Mouse (Mus musculus) heart, postnatal 0 days (tissue): ENCODE measurements at regions not wholly inside any gene's neighbourhood (a gene's known extent, or its start where the extent isn't known, plus 50 kb on each side); places are given as distances from the start of the nearest gene placed in this dataset.

ENCODE experiments used
- ATAC-seq: fragments of 200-750 bp; cut with Nextera tagmentation; 2 replicates; pipeline ENCODE4 v1.8.0; 2017; ENCODE audit warnings: low read depth, moderate number of reproducible peaks, moderate library complexity; ENCODE audit not compliant: insufficient read depth
- DNase-seq: peaks from one replicate; pipeline ENCODE4 v3.0.0-alpha.2; 2016; ENCODE audit warnings: low spot score
- H3K27ac ChIP-seq: fragments of 300-500 bp; sonication (generic); 2 replicates; pipeline ENCODE4 v1.5.1; 2014; ENCODE audit warnings: low read depth, mild to moderate bottlenecking
- H3K27me3 ChIP-seq: fragments of 300-500 bp; sonication (generic); 2 replicates; pipeline ENCODE4 v1.6.1; 2014; ENCODE audit warnings: low read length, mixed read lengths; ENCODE audit not compliant: control insufficient read depth, insufficient read depth
- H3K36me3 ChIP-seq: fragments of 300-500 bp; sonication (generic); replicated peaks from 2 replicates; pipeline ENCODE4 v1.6.1; 2014; ENCODE audit warnings: low read length, mixed read lengths; ENCODE audit not compliant: control insufficient read depth, insufficient read depth
- H3K4me1 ChIP-seq: fragments of 300-500 bp; sonication (generic); 2 replicates; pipeline ENCODE4 v1.6.1; 2014; ENCODE audit warnings: antibody characterized with exemption; ENCODE audit not compliant: control insufficient read depth, insufficient read depth
- H3K4me2 ChIP-seq: fragments of 300-500 bp; sonication (generic); 2 replicates; pipeline ENCODE4 v1.6.1; 2014; ENCODE audit warnings: low read depth, mild to moderate bottlenecking, low read length, moderate library complexity
- H3K4me3 ChIP-seq: fragments of 300-500 bp; sonication (generic); 2 replicates; pipeline ENCODE4 v1.5.1; 2014; ENCODE audit warnings: low read depth, low read length
- H3K9ac ChIP-seq: fragments of 300-500 bp; sonication (generic); replicated peaks from 2 replicates; pipeline ENCODE4 v1.6.1; 2014; ENCODE audit warnings: low read depth, low read length, mixed read lengths
- H3K9me3 ChIP-seq: fragments of 300-500 bp; sonication (generic); replicated peaks from 2 replicates; pipeline ENCODE4 v1.6.1; 2016; ENCODE audit warnings: low read length; ENCODE audit not compliant: control insufficient read depth
- CTCF ChIP-seq: IDR thresholded peaks from 2 replicates; pipeline ENCODE4 v1.5.1; 2016; ENCODE audit warnings: antibody characterized with exemption, control low read depth, low read depth
- EP300 ChIP-seq: IDR thresholded peaks from 2 replicates; pipeline ENCODE4 v1.6.1; 2016; ENCODE audit warnings: antibody characterized with exemption, low read depth
- WGBS: fragments of 180-500 bp; shearing (Covaris S2); extraction: QIAGEN DNeasy Blood & Tissue Kit; methylation state at CpG from one replicate; pipeline ENCODE4 v1.1.7; 2014; 5-methylcytosine and 5-hydroxymethylcytosine counted together

DNA sequence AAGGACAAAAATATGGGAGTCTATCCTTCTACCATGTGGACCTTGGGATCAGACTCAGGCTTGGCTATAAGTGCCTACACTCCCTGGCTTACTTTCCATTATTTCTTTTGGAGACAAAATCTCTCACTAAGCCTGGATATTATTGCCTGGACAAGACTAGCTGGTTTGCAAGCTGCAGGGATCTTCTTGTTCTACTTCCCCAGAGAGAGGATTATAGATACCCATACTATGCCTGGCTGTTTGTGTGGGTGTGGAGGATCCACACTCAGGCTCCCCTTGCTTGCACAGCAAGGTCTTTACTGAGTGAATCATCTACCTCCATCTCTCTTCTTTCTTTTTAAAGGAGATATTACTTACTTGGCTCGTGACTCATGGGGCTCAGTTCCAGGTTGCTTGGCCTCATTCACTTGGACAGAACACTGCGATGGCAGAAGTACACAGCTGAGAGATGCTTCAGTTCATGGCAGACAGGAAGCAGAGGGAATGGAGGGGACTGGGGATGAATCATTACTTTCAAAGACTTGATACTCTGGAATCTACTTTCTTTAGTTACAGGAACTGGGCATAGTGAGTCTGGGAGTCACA, 727.0 kb upstream of the Fam160b2 start:
- DNase-seq (no peak), ATAC-seq (no peak)
- Histone ChIP-seq H3K9ac (no peak overlapping the region), H3K9me3 (no peaks in the 10 kb centered on the region; the same call in 1 of the 2 replicates), H3K4me1 (no peaks in the 10 kb centered on the region), H3K27ac (no peak overlapping the region), H3K36me3 (no peaks in the 10 kb centered on the region), H3K4me3 (no peak overlapping the region), H3K4me2 (no peak overlapping the region), H3K27me3 (no peaks in the 10 kb centered on the region)
- WGBS = 72% methylated on average over 2 of the region's 2 CpGs
- TF ChIP-seq EP300 = no peak
- no peak for TF ChIP-seq CTCF

GRCm38 (mm10) chr14:71315228-71315627, 715.6 kb upstream of the Fam160b2 start:
- 47% methylated on average over 3 of the region's 3 CpGs for WGBS
- H3K4me2 ChIP-seq = no peak overlapping the region
- no peaks in the 10 kb centered on the region for H3K36me3 ChIP-seq
- no peak overlapping the region for H3K4me3 ChIP-seq
- H3K27ac ChIP-seq = no peak overlapping the region
- no peaks in the 10 kb centered on the region for H3K9me3 ChIP-seq
- H3K27me3 ChIP-seq = no peaks in the 10 kb centered on the region
- no peak for DNase-seq
- H3K9ac ChIP-seq = no peak overlapping the region
- no peak for ATAC-seq
- TF ChIP-seq EP300 = no peak
- no peak for TF ChIP-seq CTCF
- no peaks in the 10 kb centered on the region for H3K4me1 ChIP-seq

GRCm38 (mm10) chr14:71299755-71300154, 700.1 kb upstream of the Fam160b2 start:
- Histone ChIP-seq H3K4me1 (peaks cover 24% of the 10 kb centered on the region), H3K36me3 (no peaks in the 10 kb centered on the region), H3K27me3 (no peaks in the 10 kb centered on the region), H3K4me2 (no peak overlapping the region), H3K9ac (no peak overlapping the region), H3K9me3 (no peaks in the 10 kb centered on the region), H3K4me3 (no peak overlapping the region), H3K27ac (no peak overlapping the region)
- no peak for TF ChIP-seq EP300
- no peak for TF ChIP-seq CTCF
- ATAC-seq (peak; percentile 49), DNase-seq (peak; percentile 21)
- WGBS = 32% methylated on average over 6 of the region's 6 CpGs

DNA sequence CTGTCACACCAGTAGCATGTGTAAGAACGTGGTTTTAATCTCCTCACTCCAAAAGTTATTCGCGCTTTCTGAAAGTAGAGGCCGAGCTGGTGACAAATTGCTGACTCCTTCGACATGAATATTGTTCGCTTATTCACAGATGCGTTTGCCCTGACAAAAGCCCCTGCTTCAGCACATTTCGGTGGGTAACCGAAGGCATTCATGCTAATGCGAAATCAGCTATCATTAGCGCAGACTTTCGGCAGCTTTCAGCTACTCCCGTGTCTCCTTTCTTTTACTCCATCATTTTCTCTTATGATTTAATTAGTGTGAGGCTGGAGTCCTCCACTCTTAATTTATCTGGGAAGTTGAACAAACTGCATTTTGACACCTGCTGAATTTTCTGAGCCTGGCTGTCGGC, 681.9 kb upstream of the Fam160b2 start:
- H3K4me1 ChIP-seq = no peaks in the 10 kb centered on the region
- no peak for DNase-seq
- no peak for ATAC-seq
- H3K9ac ChIP-seq = no peak overlapping the region
- no peaks in the 10 kb centered on the region for H3K27me3 ChIP-seq
- H3K9me3 ChIP-seq = no peaks in the 10 kb centered on the region
- no peaks in the 10 kb centered on the region for H3K36me3 ChIP-seq
- TF ChIP-seq CTCF (no peak), EP300 (no peak)
- WGBS = 88% methylated on average over 14 of the region's 14 CpGs
- no peak overlapping the region for H3K4me3 ChIP-seq
- H3K27ac ChIP-seq = no peak overlapping the region
- H3K4me2 ChIP-seq = no peak overlapping the region

- no peak for TF ChIP-seq CTCF
- no peaks in the 10 kb centered on the region for H3K36me3 ChIP-seq
- ATAC-seq = no peak
- WGBS = 34% methylated on average over 12 of the region's 12 CpGs
- H3K9ac ChIP-seq = no peak overlapping the region
- peak; percentile 8 for DNase-seq
- H3K9me3 ChIP-seq = no peaks in the 10 kb centered on the region
- peak overlapping the region; percentile 25; the same call in 1 of the 2 replicates for H3K4me2 ChIP-seq
- no peak overlapping the region for H3K27ac ChIP-seq
- H3K4me3 ChIP-seq = no peak overlapping the region
- H3K4me1 ChIP-seq = no peaks in the 10 kb centered on the region
- no peaks in the 10 kb centered on the region for H3K27me3 ChIP-seq
These were observed 676.7 kb upstream of the Fam160b2 start for GRCm38 (mm10) chr14:71276309-71276791.

GRCm38 (mm10) chr14:71272470-71272869, 672.8 kb upstream of the Fam160b2 start:
- Histone ChIP-seq H3K36me3 (no peaks in the 10 kb centered on the region), H3K4me1 (no peaks in the 10 kb centered on the region), H3K9ac (no peak overlapping the region), H3K27ac (no peak overlapping the region), H3K27me3 (no peaks in the 10 kb centered on the region), H3K9me3 (no peaks in the 10 kb centered on the region), H3K4me2 (no peak overlapping the region), H3K4me3 (no peak overlapping the region)
- ATAC-seq (no peak), DNase-seq (no peak)
- TF ChIP-seq EP300 (no peak), CTCF (no peak)
- 86% methylated on average over 2 of the region's 2 CpGs for WGBS
